Mouse (Mus musculus) kidney, postnatal 10 days (tissue): ENCODE results near the gene Igflr1.

ENCODE experiments used
- DNase-seq: peaks from one replicate; pipeline ENCODE4 v3.0.0; 2021; ENCODE audit warnings: mixed read lengths

The Igflr1 gene

GRCm38 (mm10) chr7:30564970-30565571 lies at the start of gene Igflr1:
TSS of gene Igflr1 (plus strand) at chr7:30565427.
- no peak for DNase-seq

GRCm38 (mm10) chr7:30518325-30518724 lies 46.9 kb upstream of the Igflr1 start:
- no peak for DNase-seq

- DNase-seq, result peak; percentile 56
These were observed 44.8 kb upstream of the Igflr1 start for GRCm38 (mm10) chr7:30520396-30520795.

- DNase-seq, result no peak
These were observed 44.4 kb upstream of the Igflr1 start for GRCm38 (mm10) chr7:30520856-30521255.

GRCm38 (mm10) chr7:30522871-30523270 lies 42.4 kb upstream of the Igflr1 start:
- DNase-seq, result peak; percentile 41

GRCm38 (mm10) chr7:30524487-30524886 lies 40.7 kb upstream of the Igflr1 start:
- no peak for DNase-seq

- DNase-seq, result no peak
These were observed 39.3 kb upstream of the Igflr1 start for GRCm38 (mm10) chr7:30525954-30526353.

- DNase-seq, result no peak
These were observed 38.8 kb upstream of the Igflr1 start for GRCm38 (mm10) chr7:30526399-30526798.

- DNase-seq, result no peak
These were observed 38.2 kb upstream of the Igflr1 start for GRCm38 (mm10) chr7:30526981-30527380.

- DNase-seq, result no peak
These were observed 33.9 kb upstream of the Igflr1 start for GRCm38 (mm10) chr7:30531291-30531815.

- peak; percentile 80 for DNase-seq
These were observed 32.3 kb upstream of the Igflr1 start for GRCm38 (mm10) chr7:30532931-30533330.

- no peak for DNase-seq
These were observed 31.1 kb upstream of the Igflr1 start for GRCm38 (mm10) chr7:30533941-30534632.

GRCm38 (mm10) chr7:30534633-30535577 lies 30.3 kb upstream of the Igflr1 start, which contains the start of gene Arhgap33:
TSS of gene Arhgap33 (minus strand) at chr7:30535060.
- peak; percentile 98 for DNase-seq

- no peak for DNase-seq
These were observed 24.7 kb upstream of the Igflr1 start for GRCm38 (mm10) chr7:30540572-30540971.

- DNase-seq, result no peak
These were observed 20.9 kb upstream of the Igflr1 start for GRCm38 (mm10) chr7:30544327-30544726.

GRCm38 (mm10) chr7:30549880-30550279 lies 15.3 kb upstream of the Igflr1 start:
- no peak for DNase-seq

GRCm38 (mm10) chr7:30550603-30551002 lies 14.6 kb upstream of the Igflr1 start:
- DNase-seq, result no peak

GRCm38 (mm10) chr7:30551445-30552101 lies 13.7 kb upstream of the Igflr1 start:
- DNase-seq, result no peak

GRCm38 (mm10) chr7:30552102-30553020 lies 12.9 kb upstream of the Igflr1 start, which contains the start of the genes Hspb6 and Proser3:
TSS of gene Hspb6 (plus strand) at chr7:30552178.
TSS of gene Proser3 (minus strand) at chr7:30552299.
- peak; percentile 98 for DNase-seq

- DNase-seq, result peak; percentile 62
These were observed 12.1 kb upstream of the Igflr1 start for GRCm38 (mm10) chr7:30553021-30553589.
